Mouse (Mus musculus) erythroblast, embryonic 14.5 days (primary cell): ENCODE results near the gene Ing5.
"Not testable (repeated sequence)": the region's sequence is repeated elsewhere in the genome, so short reads cannot be mapped to it uniquely, and the experiment has no call there.

ENCODE experiments used
- GATA1 ChIP-seq: IDR thresholded peaks from 2 replicates; pipeline ENCODE4 v1.6.1; 2012; ENCODE audit warnings: low read length, inconsistent platforms, mixed read lengths
- TAL1 ChIP-seq: IDR thresholded peaks from 3 replicates; pipeline ENCODE4 v1.6.1; 2012; ENCODE audit warnings: low read length, inconsistent platforms, mixed read lengths

- not testable (repeated sequence) for TF ChIP-seq GATA1, TAL1
Observed at GRCm38 (mm10) chr1:93855790-93856189, 52.0 kb downstream of the Ing5 start.
